Mouse (Mus musculus): ENCODE measurements around the gene Clk2. TPM values are rescaled to one million over a fixed set of nuclear protein-coding genes. Genes with fewer than 3 reads are reported as not detected.

Gene Clk2
- polyA plus RNA-seq, 1 experiment from 2014 or later, result 30.6 TPM

GRCm38 (mm10) chr3:89179056-89179455 is 14.5 kb downstream of the Clk2 start:
- Histone ChIP-seq H3K4me2 (replicated peaks; ENCODE audit: low read depth, low read length) (0 out of 2 replicates have a peak overlapping the region, but pooled peaks have one; percentile 86), H3K4me3 (ENCODE audit: low read depth, low read length) (no peak overlapping the region; the same call in 1 of the 2 replicates), H3K27me3 (ENCODE audit: control insufficient read depth, insufficient read depth, low read length) (no peaks in the 10 kb centered on the region), H3K27ac (ENCODE audit: low read depth, low read length) (no peak overlapping the region), H3K4me1 (replicated peaks; ENCODE audit: control insufficient read depth, insufficient read depth, low read length) (peaks cover 16% of the 10 kb centered on the region), H3K9me3 (ENCODE audit: control insufficient read depth, low read length) (no peaks in the 10 kb centered on the region), H3K9ac (ENCODE audit: low read depth, low read length) (no peak overlapping the region), H3K36me3 (ENCODE audit: control insufficient read depth, insufficient read depth, low read length) (peaks cover 24% of the 10 kb centered on the region; the same call in 1 of the 2 replicates)
- no peak for ATAC-seq (ENCODE audit: low FRiP score)
- DNase-seq (ENCODE audit: low spot score), result no peak
- 89% methylated on average over 11 of the region's 11 CpGs for WGBS

GRCm38 (mm10) chr3:89181749-89182500 is 17.3 kb downstream of the Clk2 start:
- WGBS, result 95% methylated on average over 27 of the region's 27 CpGs
- ATAC-seq (ENCODE audit: low FRiP score) (no peak), DNase-seq (ENCODE audit: low spot score) (no peak)
- Histone ChIP-seq H3K27ac (ENCODE audit: low read depth, low read length) (no peak overlapping the region), H3K4me2 (replicated peaks; ENCODE audit: low read depth, low read length) (no peak overlapping the region), H3K27me3 (ENCODE audit: control insufficient read depth, insufficient read depth, low read length) (no peaks in the 10 kb centered on the region), H3K4me3 (ENCODE audit: low read depth, low read length) (no peak overlapping the region), H3K9ac (ENCODE audit: low read depth, low read length) (no peak overlapping the region), H3K36me3 (ENCODE audit: control insufficient read depth, insufficient read depth, low read length) (peaks cover 12% of the 10 kb centered on the region; the same call in 1 of the 2 replicates), H3K9me3 (ENCODE audit: control insufficient read depth, low read length) (no peaks in the 10 kb centered on the region), H3K4me1 (replicated peaks; ENCODE audit: control insufficient read depth, insufficient read depth, low read length) (peaks cover 17% of the 10 kb centered on the region)

- Histone ChIP-seq H3K4me1 (replicated peaks; ENCODE audit: control insufficient read depth, insufficient read depth, low read length) (peaks cover 17% of the 10 kb centered on the region), H3K9ac (ENCODE audit: low read depth, low read length) (no peak overlapping the region), H3K27ac (ENCODE audit: low read depth, low read length) (no peak overlapping the region; the same call in 1 of the 2 replicates), H3K4me3 (ENCODE audit: low read depth, low read length) (peak overlapping the region; percentile 52; the same call in 1 of the 2 replicates), H3K9me3 (ENCODE audit: control insufficient read depth, low read length) (no peaks in the 10 kb centered on the region), H3K4me2 (replicated peaks; ENCODE audit: low read depth, low read length) (no peak overlapping the region), H3K36me3 (ENCODE audit: control insufficient read depth, insufficient read depth, low read length) (peaks cover 12% of the 10 kb centered on the region; the same call in 1 of the 2 replicates), H3K27me3 (ENCODE audit: control insufficient read depth, insufficient read depth, low read length) (no peaks in the 10 kb centered on the region)
- DNase-seq (ENCODE audit: low spot score), result no peak
- ATAC-seq (ENCODE audit: low FRiP score), result no peak; the same call in 1 of the 2 replicates
- WGBS, result 52% methylated on average over 7 of the region's 7 CpGs
These were observed 18.0 kb downstream of the Clk2 start for GRCm38 (mm10) chr3:89182531-89183057.

- 5% methylated on average over 39 of the region's 39 CpGs for WGBS
- H3K27ac ChIP-seq (ENCODE audit: low read depth, low read length), result peak within 1 kb of the TSS; percentile 74
- H3K9ac ChIP-seq (ENCODE audit: low read depth, low read length), result peak within 1 kb of the TSS; percentile 80
- no peaks in the 10 kb centered on the region for H3K27me3 ChIP-seq (ENCODE audit: control insufficient read depth, insufficient read depth, low read length)
- peak within 1 kb of the TSS; percentile 52 for H3K4me3 ChIP-seq (ENCODE audit: low read depth, low read length)
- no peaks in the 10 kb centered on the region for H3K9me3 ChIP-seq (ENCODE audit: control insufficient read depth, low read length)
- DNase-seq (ENCODE audit: low spot score) (peak; percentile 88), ATAC-seq (ENCODE audit: low FRiP score) (peak; percentile 93)
- peaks cover 12% of the 10 kb centered on the region; the same call in 1 of the 2 replicates for H3K36me3 ChIP-seq (ENCODE audit: control insufficient read depth, insufficient read depth, low read length)
- H3K4me1 ChIP-seq (replicated peaks; ENCODE audit: control insufficient read depth, insufficient read depth, low read length), result peaks cover 15% of the 10 kb centered on the region
- peak within 1 kb of the TSS; percentile 89 for H3K4me2 ChIP-seq (replicated peaks; ENCODE audit: low read depth, low read length)
These were observed 18.7 kb downstream of the Clk2 start, which contains the start of gene Fam189b for GRCm38 (mm10) chr3:89183058-89183958. Fam189b (plus strand) TSS chr3:89183143.

GRCm38 (mm10) chr3:89183959-89184315 is 19.3 kb downstream of the Clk2 start:
- DNase-seq (ENCODE audit: low spot score) (no peak), ATAC-seq (ENCODE audit: low FRiP score) (no peak)
- 84% methylated on average over 6 of the region's 6 CpGs for WGBS
- peak overlapping the region; percentile 52 for H3K4me3 ChIP-seq (ENCODE audit: low read depth, low read length)
- H3K36me3 ChIP-seq (ENCODE audit: control insufficient read depth, insufficient read depth, low read length), result peaks cover 12% of the 10 kb centered on the region; the same call in 1 of the 2 replicates
- H3K4me1 ChIP-seq (replicated peaks; ENCODE audit: control insufficient read depth, insufficient read depth, low read length), result peaks cover 11% of the 10 kb centered on the region
- peak overlapping the region; percentile 80 for H3K9ac ChIP-seq (ENCODE audit: low read depth, low read length)
- no peak overlapping the region for H3K27ac ChIP-seq (ENCODE audit: low read depth, low read length)
- H3K4me2 ChIP-seq (replicated peaks; ENCODE audit: low read depth, low read length), result peak overlapping the region; percentile 89
- H3K27me3 ChIP-seq (ENCODE audit: control insufficient read depth, insufficient read depth, low read length), result no peaks in the 10 kb centered on the region
- no peaks in the 10 kb centered on the region for H3K9me3 ChIP-seq (ENCODE audit: control insufficient read depth, low read length)

- DNase-seq (ENCODE audit: low spot score) (no peak), ATAC-seq (ENCODE audit: low FRiP score) (no peak)
- Histone ChIP-seq H3K36me3 (ENCODE audit: control insufficient read depth, insufficient read depth, low read length) (no peaks in the 10 kb centered on the region), H3K4me1 (replicated peaks; ENCODE audit: control insufficient read depth, insufficient read depth, low read length) (peaks cover 11% of the 10 kb centered on the region), H3K9ac (ENCODE audit: low read depth, low read length) (no peak overlapping the region), H3K4me3 (ENCODE audit: low read depth, low read length) (no peak overlapping the region), H3K27ac (ENCODE audit: low read depth, low read length) (no peak overlapping the region), H3K4me2 (replicated peaks; ENCODE audit: low read depth, low read length) (no peak overlapping the region), H3K27me3 (ENCODE audit: control insufficient read depth, insufficient read depth, low read length) (no peaks in the 10 kb centered on the region), H3K9me3 (ENCODE audit: control insufficient read depth, low read length) (no peaks in the 10 kb centered on the region)
- WGBS, result 43% methylated on average over 23 of the region's 23 CpGs
These were observed 22.6 kb downstream of the Clk2 start for GRCm38 (mm10) chr3:89187197-89187596.

GRCm38 (mm10) chr3:89187690-89188477 is 23.3 kb downstream of the Clk2 start:
- Histone ChIP-seq H3K9me3 (ENCODE audit: control insufficient read depth, low read length) (no peaks in the 10 kb centered on the region), H3K4me3 (ENCODE audit: low read depth, low read length) (no peak overlapping the region), H3K4me2 (replicated peaks; ENCODE audit: low read depth, low read length) (no peak overlapping the region), H3K9ac (ENCODE audit: low read depth, low read length) (no peak overlapping the region), H3K27me3 (ENCODE audit: control insufficient read depth, insufficient read depth, low read length) (no peaks in the 10 kb centered on the region), H3K27ac (ENCODE audit: low read depth, low read length) (no peak overlapping the region), H3K4me1 (replicated peaks; ENCODE audit: control insufficient read depth, insufficient read depth, low read length) (peaks cover 8% of the 10 kb centered on the region), H3K36me3 (ENCODE audit: control insufficient read depth, insufficient read depth, low read length) (no peaks in the 10 kb centered on the region)
- DNase-seq (ENCODE audit: low spot score) (no peak), ATAC-seq (ENCODE audit: low FRiP score) (no peak)
- 61% methylated on average over 18 of the region's 18 CpGs for WGBS

GRCm38 (mm10) chr3:89188478-89188875 is 23.9 kb downstream of the Clk2 start:
- ATAC-seq (ENCODE audit: low FRiP score) (no peak), DNase-seq (ENCODE audit: low spot score) (no peak)
- Histone ChIP-seq H3K9ac (ENCODE audit: low read depth, low read length) (no peak overlapping the region), H3K27me3 (ENCODE audit: control insufficient read depth, insufficient read depth, low read length) (no peaks in the 10 kb centered on the region), H3K27ac (ENCODE audit: low read depth, low read length) (no peak overlapping the region), H3K9me3 (ENCODE audit: control insufficient read depth, low read length) (no peaks in the 10 kb centered on the region), H3K4me2 (replicated peaks; ENCODE audit: low read depth, low read length) (no peak overlapping the region), H3K36me3 (ENCODE audit: control insufficient read depth, insufficient read depth, low read length) (no peaks in the 10 kb centered on the region), H3K4me3 (ENCODE audit: low read depth, low read length) (no peak overlapping the region), H3K4me1 (replicated peaks; ENCODE audit: control insufficient read depth, insufficient read depth, low read length) (peaks cover 7% of the 10 kb centered on the region)
- 64% methylated on average over 12 of the region's 12 CpGs for WGBS
